Mouse (Mus musculus) E14TG2a.4 (cell line): ENCODE data around the gene Ankar.

ENCODE experiments used
- CTCF ChIP-seq: conservative IDR thresholded peaks from 2 replicates; pipeline ENCODE4 v1.5.1; 2014; ENCODE audit warnings: low read length
- NANOG ChIP-seq: IDR thresholded peaks from 2 replicates; pipeline ENCODE4 v1.6.1; 2014; ENCODE audit warnings: borderline replicate concordance, low read length, mixed read lengths
- POU5F1 ChIP-seq: IDR thresholded peaks from 2 replicates; pipeline ENCODE4 v1.6.1; 2014; ENCODE audit warnings: low read length, borderline replicate concordance

- TF ChIP-seq CTCF = no peak
- no peak for TF ChIP-seq POU5F1
- TF ChIP-seq NANOG = no peak
Measured at GRCm38 (mm10) chr1:72635221-72635620, 65.2 kb downstream of the Ankar start.
